Mouse (Mus musculus) cerebellum, adult 2 months (tissue): ENCODE data around the gene Gm17655.

Source experiments
- CTCF ChIP-seq: fragments of 200-500 bp; IDR thresholded peaks from 2 replicates; pipeline ENCODE4 v1.5.1; 2011; ENCODE audit warnings: low read depth, mild to moderate bottlenecking, control low read depth, low read length, moderate library complexity, borderline replicate concordance; ENCODE audit not compliant: insufficient read depth
- POLR2A ChIP-seq: fragments of 200-500 bp; IDR thresholded peaks from 2 replicates; pipeline ENCODE4 v1.6.1; 2011; ENCODE audit warnings: low read length, control low read depth, borderline replicate concordance; ENCODE audit not compliant: insufficient read depth

- TF ChIP-seq CTCF (no peak), POLR2A (no peak)
Observed at GRCm38 (mm10) chr5:110104616-110105380, 32.5 kb upstream of the Gm17655 start.
